Mouse (Mus musculus) megakaryocyte, embryonic 14.5 days (primary cell): ENCODE data around the gene Irs3.

Experiments
- FLI1 ChIP-seq: IDR thresholded peaks from 2 replicates; pipeline ENCODE4 v1.6.1; 2012; ENCODE audit warnings: low read length, inconsistent platforms, mixed read lengths
- GATA1 ChIP-seq: IDR thresholded peaks from 3 replicates; pipeline ENCODE4 v1.6.1; 2012; ENCODE audit warnings: mixed read lengths, low read length, inconsistent platforms, borderline replicate concordance

DNA sequence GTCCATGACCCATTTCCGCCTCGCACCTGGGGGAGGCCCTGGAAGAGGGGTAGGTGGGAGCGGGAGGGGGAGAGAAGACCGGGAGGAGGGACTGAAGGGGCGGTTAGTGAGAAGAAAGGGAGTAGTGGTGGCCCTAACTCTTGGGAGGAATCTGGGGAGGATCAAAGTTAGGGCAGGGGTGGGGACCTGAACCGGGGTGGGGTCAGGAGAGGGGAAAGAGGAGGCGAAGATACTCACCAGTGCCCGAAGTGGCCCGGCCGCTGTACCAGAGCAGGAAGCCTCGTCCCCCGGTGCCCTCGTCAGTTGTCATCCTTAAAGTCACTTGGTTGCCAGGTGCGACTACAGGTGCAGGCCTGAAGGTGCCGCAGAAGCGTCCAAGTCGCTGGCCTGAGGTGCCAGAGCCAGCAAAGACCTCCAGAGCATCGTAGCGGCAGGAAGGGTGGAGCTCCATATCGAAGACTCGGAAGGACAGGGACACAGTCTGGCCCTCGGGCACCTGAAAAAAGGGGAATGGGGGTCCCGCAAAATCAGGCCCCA lies 36.8 kb downstream of the Irs3 start:
- no peak for TF ChIP-seq GATA1
- no peak for TF ChIP-seq FLI1
